Mouse (Mus musculus) MEL (cell line): ENCODE results near the gene Rfx4. TPM values are rescaled to one million over a fixed set of nuclear protein-coding genes. Genes with fewer than 3 reads are reported as not detected.

Experiments
- DNase-seq: peaks from one replicate; pipeline ENCODE4 v3.0.0; 2011; ENCODE audit warnings: low read depth, low spot score
- H3K27ac ChIP-seq: 2 replicates; pipeline ENCODE4 v1.5.1; 2012; ENCODE audit warnings: low read depth, mild to moderate bottlenecking, control low read depth, low read length, moderate library complexity; ENCODE audit not compliant: control insufficient read depth
- H3K27me3 ChIP-seq, 2 experiments: fragments of 150-350 bp in 1 of 2; sonication (generic) in 1 of 2; 2 replicates each; pipeline ENCODE4 v1.6.1; 2012; ENCODE audit warnings: low read length in 2 of 2, mild to moderate bottlenecking in 2 of 2, improper control_type of control experiment in 1 of 2, moderate library complexity in 1 of 2; ENCODE audit not compliant: insufficient read depth in 2 of 2, control insufficient read depth in 1 of 2
- H3K36me3 ChIP-seq, 2 experiments: 2 replicates each; pipeline ENCODE4 v1.6.1; 2012 to 2014; ENCODE audit warnings: low read length in 2 of 2, improper control_type of control experiment in 1 of 2, inconsistent platforms in 1 of 2, mild to moderate bottlenecking in 1 of 2; ENCODE audit not compliant: insufficient read depth in 2 of 2, control insufficient read depth in 1 of 2
- H3K4me1 ChIP-seq, 2 experiments: fragments of 150-350 bp in 1 of 2; sonication (generic) in 1 of 2; 2 replicates each; pipeline ENCODE4 v1.6.1; 2012; ENCODE audit warnings: low read length in 2 of 2, improper control_type of control experiment in 1 of 2, mild to moderate bottlenecking in 1 of 2; ENCODE audit not compliant: insufficient read depth in 2 of 2, control insufficient read depth in 1 of 2
- H3K4me3 ChIP-seq, 2 experiments: fragments of 150-350 bp in 1 of 2; sonication (generic) in 1 of 2; 2 replicates each; pipeline ENCODE4 v1.5.1; 2012; ENCODE audit warnings: low read depth in 2 of 2, low read length in 2 of 2, mild to moderate bottlenecking in 2 of 2, moderate library complexity in 2 of 2, control low read depth in 1 of 2, improper control_type of control experiment in 1 of 2; ENCODE audit not compliant: control insufficient read depth in 1 of 2, insufficient read depth in 1 of 2
- H3K79me2 ChIP-seq: 2 replicates; pipeline ENCODE4 v1.6.1; 2012; ENCODE audit warnings: mild to moderate bottlenecking, low read length, moderate library complexity; ENCODE audit not compliant: control insufficient read depth, poor library complexity, insufficient read depth
- H3K9ac ChIP-seq: 2 replicates; pipeline ENCODE4 v1.6.1; 2012; ENCODE audit warnings: low read depth, mild to moderate bottlenecking, control low read depth, low read length, moderate library complexity; ENCODE audit not compliant: control insufficient read depth, poor library complexity, severe bottlenecking
- H3K9me3 ChIP-seq: fragments of 150-350 bp; sonication (generic); replicated peaks from 2 replicates; pipeline ENCODE4 v1.6.1; 2012; ENCODE audit warnings: mild to moderate bottlenecking, low read length, improper control_type of control experiment, moderate library complexity; ENCODE audit not compliant: insufficient read depth
- CHD1 ChIP-seq: IDR thresholded peaks from 2 replicates; pipeline ENCODE4 v1.6.1; 2012; ENCODE audit warnings: low read depth, mild to moderate bottlenecking, inconsistent platforms, low read length, improper control_type of control experiment
- CTCF ChIP-seq, 3 experiments: IDR thresholded peaks in 2 of 3; conservative IDR thresholded peaks in 1 of 3; 2 replicates each; pipeline ENCODE4 v1.5.1; 2011 to 2012; ENCODE audit warnings: low read length in 3 of 3, low read depth in 2 of 3, mild to moderate bottlenecking in 2 of 3, improper control_type of control experiment in 1 of 3, inconsistent platforms in 1 of 3, mixed read lengths in 1 of 3, moderate library complexity in 1 of 3; ENCODE audit not compliant: control insufficient read depth in 1 of 3, insufficient read depth in 1 of 3, poor library complexity in 1 of 3, severe bottlenecking in 1 of 3
- E2F4 ChIP-seq: IDR thresholded peaks from 2 replicates; pipeline ENCODE4 v1.6.1; 2011; ENCODE audit warnings: low read depth, low read length, improper control_type of control experiment, borderline replicate concordance
- GABPA ChIP-seq: IDR thresholded peaks from 2 replicates; pipeline ENCODE4 v1.6.1; 2012; ENCODE audit warnings: low read depth, mild to moderate bottlenecking, inconsistent platforms, low read length, improper control_type of control experiment, moderate library complexity
- HCFC1 ChIP-seq: IDR thresholded peaks from 2 replicates; pipeline ENCODE4 v1.6.1; 2012; ENCODE audit warnings: low read depth, mild to moderate bottlenecking, inconsistent platforms, low read length, improper control_type of control experiment, moderate library complexity
- MAFK ChIP-seq: IDR thresholded peaks from 2 replicates; pipeline ENCODE4 v1.6.1; 2011; ENCODE audit warnings: low read depth, mild to moderate bottlenecking, low read length, improper control_type of control experiment, borderline replicate concordance
- MAX ChIP-seq: IDR thresholded peaks from 2 replicates; pipeline ENCODE4 v1.6.1; 2011; ENCODE audit warnings: low read length, improper control_type of control experiment
- MAZ ChIP-seq: IDR thresholded peaks from 2 replicates; pipeline ENCODE4 v1.6.1; 2012; ENCODE audit warnings: low read depth, mild to moderate bottlenecking, inconsistent platforms, low read length, improper control_type of control experiment
- MXI1 ChIP-seq: IDR thresholded peaks from 2 replicates; pipeline ENCODE4 v1.6.1; 2011; ENCODE audit warnings: mild to moderate bottlenecking, low read depth, low read length, improper control_type of control experiment
- MYB ChIP-seq: IDR thresholded peaks from 2 replicates; pipeline ENCODE4 v1.6.1; 2011; ENCODE audit warnings: mild to moderate bottlenecking, low read depth, low read length, improper control_type of control experiment
- MYC ChIP-seq: IDR thresholded peaks from 2 replicates; pipeline ENCODE4 v1.6.1; 2011; ENCODE audit warnings: low read depth, mild to moderate bottlenecking, low read length, improper control_type of control experiment, moderate library complexity
- NRF1 ChIP-seq: IDR thresholded peaks from 2 replicates; pipeline ENCODE4 v1.6.1; 2014; ENCODE audit warnings: low read depth, mild to moderate bottlenecking, inconsistent platforms, low read length, improper control_type of control experiment, moderate library complexity; ENCODE audit not compliant: poor library complexity, insufficient read depth, severe bottlenecking
- POLR2A ChIP-seq, 2 experiments: IDR thresholded peaks; 2 replicates each; pipeline ENCODE4 v1.6.1; 2011 to 2012; ENCODE audit warnings: low read length in 2 of 2, mild to moderate bottlenecking in 2 of 2, control low read depth in 1 of 2, improper control_type of control experiment in 1 of 2, low read depth in 1 of 2, moderate library complexity in 1 of 2; ENCODE audit not compliant: control insufficient read depth in 1 of 2, insufficient read depth in 1 of 2, poor library complexity in 1 of 2
- POLR2AphosphoS2 ChIP-seq: IDR thresholded peaks from 2 replicates; pipeline ENCODE4 v1.6.1; 2011; ENCODE audit warnings: low read length, improper control_type of control experiment
- POLR2AphosphoS5 ChIP-seq: IDR thresholded peaks from 2 replicates; pipeline ENCODE4 v1.6.1; 2012; ENCODE audit warnings: low read depth, borderline replicate concordance, mild to moderate bottlenecking, inconsistent platforms, low read length, moderate library complexity, mixed read lengths
- SMC3 ChIP-seq: IDR thresholded peaks from 2 replicates; pipeline ENCODE4 v1.6.1; 2011; ENCODE audit warnings: low read depth, low read length, improper control_type of control experiment
- TBP ChIP-seq: IDR thresholded peaks from 2 replicates; pipeline ENCODE4 v1.8.0; 2011; ENCODE audit warnings: low read depth, low read length, improper control_type of control experiment
- TCF12 ChIP-seq: IDR thresholded peaks from 2 replicates; pipeline ENCODE4 v1.6.1; 2014; ENCODE audit warnings: low read depth, mild to moderate bottlenecking, inconsistent platforms, low read length, improper control_type of control experiment, moderate library complexity
- USF2 ChIP-seq, 2 experiments: IDR thresholded peaks; 2 replicates each; pipeline ENCODE4 v1.6.1; 2011 to 2012; ENCODE audit warnings: improper control_type of control experiment in 2 of 2, low read length in 2 of 2, borderline replicate concordance in 1 of 2, inconsistent platforms in 1 of 2, low read depth in 1 of 2, mild to moderate bottlenecking in 1 of 2; ENCODE audit not compliant: insufficient read depth in 1 of 2
- polyA plus RNA-seq, 2 experiments: library from polyadenylated mRNA; stranded (reverse) in 1 of 2; unstranded in 1 of 2; fragments of >175 nt in 1 of 2; fragments of >200 nt in 1 of 2; gene quantifications; 2 replicates each; pipeline versions ENCODE4 v1.2.1 to v1.2.4; 2012; ENCODE audit warnings: low replicate concordance in 2 of 2, low read depth in 1 of 2; ENCODE audit not compliant: insufficient read length in 2 of 2, insufficient read depth in 1 of 2, missing spikeins in 1 of 2
- total RNA-seq: library from RNA; depleted of rRNA; stranded (reverse); fragments of 300-350 nt; gene quantifications from 2 replicates; pipeline ENCODE4 v1.2.3, GENCODE M21; 2012

Rfx4 gene
- total and polyA plus RNA-seq, 3 experiments, result not detected

DNA sequence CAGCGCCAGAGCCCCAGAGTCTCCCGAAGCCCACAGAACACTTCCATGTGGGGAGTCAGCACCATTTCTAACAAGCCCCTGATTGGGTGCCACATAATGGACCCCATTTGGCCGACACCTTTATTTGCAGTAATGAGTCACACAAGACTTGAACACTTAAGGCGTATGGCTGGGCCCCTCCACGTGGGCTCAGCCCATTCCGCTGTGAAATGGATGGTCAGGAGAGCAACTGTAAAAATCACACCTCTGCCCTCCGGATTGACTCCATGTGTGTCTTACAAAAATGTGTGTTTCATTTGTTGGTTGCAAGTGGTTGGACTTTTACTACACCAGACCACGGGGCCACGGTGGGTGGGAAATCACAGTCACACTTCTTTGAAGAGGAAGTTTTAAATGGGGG, 24.9 kb upstream of the Rfx4 start:
- H3K4me1 ChIP-seq, result no peaks in the 10 kb centered on the region
- no peak for DNase-seq
- no peak for TF ChIP-seq TBP
- no peak for TF ChIP-seq MXI1
- no peak for TF ChIP-seq E2F4
- TF ChIP-seq HCFC1, result no peak
- no peak for TF ChIP-seq POLR2A (IDR thresholded peaks at IDR 0.05; ENCODE audit: control insufficient read depth in 1 of 2, insufficient read depth in 1 of 2, low read depth in 1 of 2, low read length in 2 of 2, poor library complexity in 1 of 2)
- no peak for TF ChIP-seq GABPA
- TF ChIP-seq MAZ, result no peak
- TF ChIP-seq CHD1, result no peak
- TF ChIP-seq NRF1, result no peak
- no peak for TF ChIP-seq POLR2AphosphoS2
- no peak for TF ChIP-seq POLR2AphosphoS5
- no peak for TF ChIP-seq MYB
- TF ChIP-seq USF2 (IDR thresholded peaks at IDR 0.05; ENCODE audit: borderline replicate concordance in 1 of 2, insufficient read depth in 1 of 2, low read depth in 1 of 2, low read length in 2 of 2), result no peak
- TF ChIP-seq SMC3, result no peak
- TF ChIP-seq CTCF (IDR thresholded peaks at IDR 0.05 in 2 of 3, conservative IDR thresholded peaks at IDR 0.05 in 1 of 3; ENCODE audit: control insufficient read depth in 1 of 3, insufficient read depth in 1 of 3, low read depth in 2 of 3, low read length in 3 of 3, poor library complexity in 1 of 3, severe bottlenecking in 1 of 3), result no peak

DNA sequence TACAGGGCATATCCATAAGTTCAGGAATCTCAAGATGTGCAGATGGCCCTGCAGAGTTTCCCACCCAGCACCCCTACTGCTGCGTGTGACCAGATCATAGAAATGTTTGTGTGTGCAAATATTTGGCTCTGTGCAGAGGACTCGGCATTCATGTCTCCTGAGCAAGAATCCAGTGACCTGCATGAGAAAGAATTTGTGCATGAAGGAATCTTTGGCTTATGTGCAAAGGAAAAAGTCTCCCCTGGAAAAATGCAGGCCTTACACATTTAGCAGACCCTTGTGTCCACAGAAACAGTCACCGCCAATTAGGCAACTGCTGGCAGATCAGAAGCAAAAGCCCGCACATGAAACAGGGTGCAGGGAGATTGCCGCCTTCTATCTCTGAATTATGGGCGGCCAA, 22.4 kb upstream of the Rfx4 start:
- Histone ChIP-seq H3K27me3 (no peaks in the 10 kb centered on the region; a peak in 1 of 4 replicates), H3K79me2 (no peaks in the 10 kb centered on the region), H3K36me3 (no peaks in the 10 kb centered on the region), H3K27ac (no peak overlapping the region), H3K4me1 (no peaks in the 10 kb centered on the region), H3K9ac (no peak overlapping the region), H3K4me3 (no peak overlapping the region), H3K9me3 (no peaks in the 10 kb centered on the region)
- TF ChIP-seq MYC (no peak), POLR2AphosphoS2 (no peak), MAX (no peak), TCF12 (no peak), CHD1 (no peak), MAFK (no peak)
- DNase-seq, result no peak

More for the DNA sequence above, 24.9 kb upstream of the Rfx4 start:
- Histone ChIP-seq H3K9ac (no peak overlapping the region), H3K27ac (no peak overlapping the region), H3K9me3 (no peaks in the 10 kb centered on the region), H3K79me2 (no peaks in the 10 kb centered on the region), H3K4me3 (no peak overlapping the region), H3K36me3 (no peaks in the 10 kb centered on the region), H3K27me3 (no peaks in the 10 kb centered on the region)
